Mouse (Mus musculus) erythroblast, embryonic 14.5 days (primary cell): Measurements from ENCODE around the gene Eif4g3. TPM values are rescaled to one million over a fixed set of nuclear protein-coding genes. Genes with fewer than 3 reads are reported as not detected.

ENCODE experiments used
- H3K27me3 ChIP-seq: 2 replicates; pipeline ENCODE4 v1.6.1; 2012; ENCODE audit warnings: inconsistent platforms; ENCODE audit not compliant: control insufficient read depth
- H3K36me3 ChIP-seq: 2 replicates; pipeline ENCODE4 v1.6.1; 2012; ENCODE audit warnings: mild to moderate bottlenecking, inconsistent platforms; ENCODE audit not compliant: control insufficient read depth
- H3K4me1 ChIP-seq: 2 replicates; pipeline ENCODE4 v1.6.1; 2012; ENCODE audit warnings: inconsistent platforms; ENCODE audit not compliant: control insufficient read depth
- H3K4me3 ChIP-seq: replicated peaks from 2 replicates; pipeline ENCODE3; 2012; ENCODE audit warnings: moderate library complexity, mild to moderate bottlenecking, inconsistent platforms
- H3K9me3 ChIP-seq: 2 replicates; pipeline ENCODE4 v1.6.1; 2012; ENCODE audit warnings: low read length, inconsistent platforms, mixed read lengths; ENCODE audit not compliant: control insufficient read depth
- GATA1 ChIP-seq: IDR thresholded peaks from 2 replicates; pipeline ENCODE4 v1.6.1; 2012; ENCODE audit warnings: low read length, inconsistent platforms, mixed read lengths
- TAL1 ChIP-seq: IDR thresholded peaks from 3 replicates; pipeline ENCODE4 v1.6.1; 2012; ENCODE audit warnings: low read length, inconsistent platforms, mixed read lengths
- polyA plus RNA-seq: library from polyadenylated mRNA; stranded (reverse); fragments of >175 nt; gene quantifications from 2 replicates; pipeline ENCODE4 v1.2.3, GENCODE M21; 2012

Gene Eif4g3
- polyA plus RNA-seq, 1 experiment, result 2.9 TPM

DNA sequence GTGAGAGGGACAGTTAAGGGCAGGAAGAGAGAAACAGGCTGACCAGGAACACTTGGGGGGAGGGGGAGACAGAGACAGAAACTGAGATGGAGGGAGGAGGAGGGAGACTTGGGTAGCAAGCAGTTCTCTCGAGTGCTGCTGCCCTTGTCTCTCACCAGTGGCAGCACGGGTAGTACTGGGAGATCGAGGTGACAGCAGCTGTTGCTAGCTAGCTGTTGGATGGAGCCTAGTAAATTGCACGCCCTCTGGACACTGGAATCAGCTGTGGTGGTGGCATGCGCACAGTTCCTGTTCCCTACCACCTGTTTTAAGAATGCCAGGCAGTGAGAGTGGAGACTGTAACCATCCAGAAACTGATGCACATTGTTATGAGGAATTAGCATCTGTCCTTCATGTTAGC, 119.0 kb downstream of the Eif4g3 start:
- Histone ChIP-seq H3K4me1 (no peaks in the 10 kb centered on the region), H3K36me3 (peaks cover 61% of the 10 kb centered on the region), H3K9me3 (no peaks in the 10 kb centered on the region), H3K27me3 (no peaks in the 10 kb centered on the region), H3K4me3 (no peak overlapping the region)
- no peak for TF ChIP-seq TAL1
- TF ChIP-seq GATA1, result no peak

GRCm38 (mm10) chr4:138119740-138120139, 126.9 kb downstream of the Eif4g3 start:
- H3K27me3 ChIP-seq, result no peaks in the 10 kb centered on the region
- H3K4me1 ChIP-seq, result no peaks in the 10 kb centered on the region
- TF ChIP-seq GATA1, result no peak
- TF ChIP-seq TAL1, result no peak
- H3K4me3 ChIP-seq, result no peak overlapping the region
- H3K36me3 ChIP-seq, result peaks cover 30% of the 10 kb centered on the region
- H3K9me3 ChIP-seq, result no peaks in the 10 kb centered on the region

DNA sequence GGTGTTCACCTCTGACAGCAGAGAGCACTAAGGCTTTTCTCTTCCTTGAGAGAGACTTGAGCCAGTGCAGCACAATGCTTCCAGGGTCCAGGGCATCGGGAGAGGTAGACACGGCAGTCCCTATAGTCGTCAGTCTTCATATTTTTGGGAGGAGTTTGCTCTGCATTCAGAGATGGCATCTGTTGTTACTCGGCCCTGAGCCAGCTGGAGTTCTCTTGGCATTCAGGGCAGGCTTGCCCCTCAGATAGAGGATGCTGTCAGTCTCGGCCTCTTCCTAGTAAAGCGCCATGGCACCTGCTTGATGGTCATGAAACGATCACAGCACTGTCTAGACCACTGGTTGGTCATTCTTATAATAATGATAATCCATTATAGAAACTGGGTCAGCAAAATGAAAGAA, 131.2 kb downstream of the Eif4g3 start:
- Histone ChIP-seq H3K4me1 (no peaks in the 10 kb centered on the region), H3K4me3 (no peak overlapping the region), H3K36me3 (peaks cover 41% of the 10 kb centered on the region), H3K27me3 (no peaks in the 10 kb centered on the region), H3K9me3 (no peaks in the 10 kb centered on the region)
- TF ChIP-seq GATA1 (no peak), TAL1 (no peak)

DNA sequence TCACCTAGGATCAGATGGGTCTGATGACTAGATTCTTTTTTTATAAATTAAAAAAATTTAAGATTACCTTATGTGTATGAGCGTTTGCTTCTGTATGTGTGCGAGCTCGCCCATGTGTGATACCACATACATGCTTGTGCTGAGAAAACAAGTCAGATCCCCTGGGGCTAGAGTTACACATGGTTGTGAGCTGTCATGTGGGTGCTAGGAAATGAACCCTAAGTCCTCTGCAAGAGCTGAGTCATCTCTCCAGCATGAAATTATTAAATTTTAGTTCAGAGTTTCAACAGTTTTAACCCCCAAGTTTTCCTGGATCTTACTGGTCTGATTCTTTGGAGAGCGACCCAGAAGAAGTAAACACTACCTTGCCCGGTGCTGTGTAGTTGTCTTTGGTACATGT, 134.5 kb downstream of the Eif4g3 start:
- Histone ChIP-seq H3K4me1 (no peaks in the 10 kb centered on the region), H3K9me3 (no peaks in the 10 kb centered on the region), H3K27me3 (no peaks in the 10 kb centered on the region), H3K4me3 (no peak overlapping the region), H3K36me3 (peaks cover 40% of the 10 kb centered on the region)
- no peak for TF ChIP-seq TAL1

DNA sequence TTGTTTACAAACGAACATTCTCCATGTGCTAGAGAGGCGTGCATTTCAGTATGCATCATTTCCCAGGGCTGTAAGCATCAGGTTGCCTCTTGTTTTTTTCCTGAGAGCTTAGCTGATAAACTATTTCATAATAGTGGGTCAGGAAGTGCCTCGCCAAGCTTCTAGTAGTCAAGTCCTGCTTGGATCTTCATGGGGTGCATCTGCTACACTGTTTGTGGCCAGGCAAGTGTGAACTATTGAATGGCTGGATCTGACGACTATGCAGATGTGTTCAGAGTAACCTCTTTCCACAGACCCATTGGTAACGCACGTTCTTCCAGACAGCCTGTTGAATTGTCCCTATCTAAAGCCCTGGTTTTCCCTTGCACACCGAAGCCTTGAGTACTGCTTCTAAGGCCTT, 135.0 kb downstream of the Eif4g3 start:
- Histone ChIP-seq H3K9me3 (no peaks in the 10 kb centered on the region), H3K4me1 (no peaks in the 10 kb centered on the region), H3K36me3 (peaks cover 44% of the 10 kb centered on the region), H3K4me3 (no peak overlapping the region), H3K27me3 (no peaks in the 10 kb centered on the region)
- TF ChIP-seq GATA1 (no peak), TAL1 (no peak)

DNA sequence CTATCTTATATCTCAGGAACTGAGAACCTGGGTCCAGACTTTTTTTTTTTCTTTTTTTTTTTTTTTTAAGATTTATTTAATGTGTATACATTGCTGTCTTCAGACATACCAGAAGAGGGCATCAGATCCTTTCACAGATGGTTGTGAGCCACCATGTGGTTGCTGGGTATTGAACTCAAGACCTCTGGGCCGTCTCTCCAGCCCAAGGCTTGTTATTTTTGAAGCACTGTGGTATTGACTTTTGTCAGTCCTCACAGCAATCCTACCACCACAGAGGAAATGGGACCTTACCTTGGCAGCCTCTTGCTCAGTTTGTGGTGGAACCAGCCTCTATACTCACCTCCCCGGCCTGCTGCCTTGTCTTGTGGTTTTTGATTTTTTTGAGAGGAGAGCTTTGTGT, 137.3 kb downstream of the Eif4g3 start:
- Histone ChIP-seq H3K4me1 (no peaks in the 10 kb centered on the region), H3K9me3 (no peaks in the 10 kb centered on the region), H3K36me3 (peaks cover 52% of the 10 kb centered on the region), H3K4me3 (no peak overlapping the region), H3K27me3 (no peaks in the 10 kb centered on the region)
- TF ChIP-seq TAL1, result no peak
- no peak for TF ChIP-seq GATA1

GRCm38 (mm10) chr4:138131226-138131625, 138.4 kb downstream of the Eif4g3 start:
- Histone ChIP-seq H3K4me1 (no peaks in the 10 kb centered on the region), H3K4me3 (no peak overlapping the region), H3K9me3 (no peaks in the 10 kb centered on the region), H3K27me3 (no peaks in the 10 kb centered on the region), H3K36me3 (peaks cover 42% of the 10 kb centered on the region)
- TF ChIP-seq GATA1, result no peak
- TF ChIP-seq TAL1, result no peak

- no peaks in the 10 kb centered on the region for H3K9me3 ChIP-seq
- H3K4me3 ChIP-seq, result no peak overlapping the region
- H3K4me1 ChIP-seq, result no peaks in the 10 kb centered on the region
- no peaks in the 10 kb centered on the region for H3K27me3 ChIP-seq
- H3K36me3 ChIP-seq, result peaks cover 37% of the 10 kb centered on the region
- no peak for TF ChIP-seq GATA1
- no peak for TF ChIP-seq TAL1
Observed at GRCm38 (mm10) chr4:138131716-138132115, 138.9 kb downstream of the Eif4g3 start.

GRCm38 (mm10) chr4:138133360-138133759, 140.5 kb downstream of the Eif4g3 start:
- Histone ChIP-seq H3K36me3 (peaks cover 26% of the 10 kb centered on the region), H3K27me3 (no peaks in the 10 kb centered on the region), H3K4me3 (no peak overlapping the region), H3K9me3 (no peaks in the 10 kb centered on the region), H3K4me1 (no peaks in the 10 kb centered on the region)
- TF ChIP-seq GATA1 (no peak), TAL1 (no peak)

DNA sequence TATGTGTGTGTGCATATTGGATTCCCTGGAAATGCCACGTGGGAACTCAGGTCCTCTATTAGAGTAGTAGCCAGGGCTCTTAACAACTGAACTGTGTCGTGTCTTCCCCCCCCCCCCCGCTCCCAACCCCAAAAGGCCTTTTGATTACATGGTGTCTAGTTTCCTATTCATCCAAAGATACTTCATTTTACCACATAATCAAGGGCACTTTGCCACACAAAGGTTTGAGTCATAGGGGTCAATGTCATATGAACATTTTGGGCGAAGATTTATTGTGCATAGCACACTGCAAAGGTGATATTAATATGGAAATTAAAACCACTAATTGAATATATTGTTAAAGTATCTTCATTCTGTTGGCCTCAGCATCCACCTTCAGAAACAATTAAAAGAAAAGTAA, 144.5 kb downstream of the Eif4g3 start:
- TF ChIP-seq GATA1, result no peak
- no peak for TF ChIP-seq TAL1
- Histone ChIP-seq H3K4me1 (no peaks in the 10 kb centered on the region), H3K36me3 (peaks cover 20% of the 10 kb centered on the region), H3K9me3 (no peaks in the 10 kb centered on the region), H3K4me3 (no peak overlapping the region), H3K27me3 (no peaks in the 10 kb centered on the region)
